Mouse (Mus musculus) small intestine, adult 2 months (tissue): ENCODE measurements around the gene Myh9. TPM values are rescaled to one million over a fixed set of nuclear protein-coding genes. Genes with fewer than 3 reads are reported as not detected.

Experiments
- H3K27ac ChIP-seq: fragments of 200-500 bp; 2 replicates; pipeline ENCODE4 v1.5.1; 2012; ENCODE audit warnings: low read depth, low read length, control low read depth, inconsistent platforms; ENCODE audit not compliant: insufficient read depth
- H3K27me3 ChIP-seq: fragments of 200-500 bp; 2 replicates; pipeline ENCODE4 v1.6.1; 2012; ENCODE audit warnings: mild to moderate bottlenecking, moderate library complexity, low read length, inconsistent platforms; ENCODE audit not compliant: control insufficient read depth, insufficient read depth
- H3K36me3 ChIP-seq: fragments of 200-500 bp; 2 replicates; pipeline ENCODE4 v1.6.1; 2012; ENCODE audit warnings: mild to moderate bottlenecking, low read length, control low read depth, inconsistent platforms; ENCODE audit not compliant: control insufficient read depth, insufficient read depth
- H3K4me1 ChIP-seq: fragments of 200-500 bp; 2 replicates; pipeline ENCODE4 v1.6.1; 2012; ENCODE audit warnings: low read length, inconsistent platforms, mixed read lengths; ENCODE audit not compliant: control insufficient read depth, insufficient read depth, insufficient read length
- H3K4me3 ChIP-seq: fragments of 200-500 bp; 2 replicates; pipeline ENCODE4 v1.5.1; 2012; ENCODE audit warnings: low read depth, mild to moderate bottlenecking, control low read depth, inconsistent platforms, low read length, moderate library complexity
- CTCF ChIP-seq: fragments of 200-500 bp; IDR thresholded peaks from 2 replicates; pipeline ENCODE4 v1.5.1; 2012; ENCODE audit warnings: low read depth, mild to moderate bottlenecking, control low read depth, inconsistent platforms, low read length, moderate library complexity, mixed read lengths; ENCODE audit not compliant: insufficient replicate concordance, insufficient read length; ENCODE audit errors: extremely low read depth
- POLR2A ChIP-seq: fragments of 200-500 bp; IDR thresholded peaks from 2 replicates; pipeline ENCODE4 v1.6.1; 2012; ENCODE audit warnings: low read depth, mild to moderate bottlenecking, control low read depth, inconsistent platforms, low read length, moderate library complexity
- WGBS: fragments of 180-500 bp; shearing (Covaris S2); methylation state at CpG from one replicate; pipeline ENCODE4 v1.1.7; 2018; 5-methylcytosine and 5-hydroxymethylcytosine counted together
- polyA plus RNA-seq: library from polyadenylated mRNA; depleted of rRNA; stranded (reverse); fragments of >200 nt; gene quantifications from 2 replicates; pipeline ENCODE4 v1.2.3, GENCODE M21; 2012

Gene Myh9
- polyA plus RNA-seq, 1 experiment, result 89.4 TPM

DNA sequence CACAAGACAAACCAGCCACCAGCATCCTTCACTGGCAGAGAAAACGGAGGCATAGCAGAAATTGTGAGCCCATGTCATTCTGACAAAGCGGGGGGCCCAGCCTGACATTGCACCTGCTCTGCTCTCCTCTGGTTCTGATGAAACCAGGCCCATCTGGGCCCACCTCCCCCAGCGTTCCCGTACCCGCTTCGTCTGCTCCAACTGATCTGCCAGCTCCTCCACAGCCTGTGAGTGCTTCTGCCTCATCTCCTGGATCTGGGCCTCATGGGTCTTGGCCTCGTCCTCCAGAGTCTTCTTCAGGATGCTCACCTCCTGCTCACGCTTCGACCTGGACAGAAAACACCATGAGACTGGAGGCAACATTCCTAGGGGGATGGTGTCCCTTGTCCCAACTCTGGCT is 71.0 kb downstream of the Myh9 start:
- Histone ChIP-seq H3K4me3 (no peak overlapping the region), H3K4me1 (no peaks in the 10 kb centered on the region; the same call in 1 of the 2 replicates), H3K27me3 (no peaks in the 10 kb centered on the region), H3K36me3 (peaks cover 97% of the 10 kb centered on the region), H3K27ac (no peak overlapping the region)
- TF ChIP-seq CTCF (no peak), POLR2A (no peak)
- WGBS, result 95% methylated on average over 9 of the region's 9 CpGs

DNA sequence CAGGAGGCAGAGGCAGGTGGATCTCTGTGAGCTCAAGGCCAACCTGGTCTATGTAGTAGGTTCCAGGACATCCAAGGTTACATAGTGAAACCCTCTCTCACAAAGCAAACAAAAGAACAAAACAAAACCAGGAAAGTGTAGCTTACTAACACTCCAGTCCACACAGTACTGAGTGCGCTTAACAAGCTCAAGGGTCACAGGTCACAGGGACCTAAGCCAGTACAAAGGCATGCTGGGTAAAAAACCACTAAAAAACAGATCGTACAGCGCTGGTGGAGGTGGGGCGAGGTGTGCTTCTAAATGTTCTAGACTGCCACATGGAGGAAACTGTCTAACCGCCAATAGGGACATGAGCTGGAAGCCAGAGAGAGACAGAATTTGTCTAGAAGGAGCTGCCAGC is 71.6 kb downstream of the Myh9 start:
- 81% methylated on average over 5 of the region's 5 CpGs for WGBS
- no peaks in the 10 kb centered on the region for H3K27me3 ChIP-seq
- H3K4me3 ChIP-seq, result no peak overlapping the region

DNA sequence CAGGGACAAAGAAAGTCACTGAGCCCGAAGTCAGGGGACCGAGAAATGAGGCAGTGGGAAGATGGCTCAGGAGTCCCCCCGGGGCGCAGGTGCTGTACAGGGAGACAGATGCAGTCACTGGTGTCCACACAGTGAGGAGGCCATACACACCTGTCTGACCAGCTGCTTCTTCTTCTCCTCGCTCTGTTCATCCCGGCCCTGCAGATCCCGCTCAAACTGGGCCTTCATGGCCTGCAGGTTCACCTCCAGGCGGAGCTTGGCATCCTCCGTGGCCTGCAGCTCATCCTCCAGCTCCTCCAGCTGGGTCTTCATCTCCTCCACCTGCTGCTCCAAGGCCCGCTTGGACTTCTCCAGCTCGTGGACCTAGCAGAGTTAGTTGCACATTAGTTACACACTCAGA is 75.0 kb downstream of the Myh9 start:
- Histone ChIP-seq H3K4me3 (no peak overlapping the region), H3K27ac (no peak overlapping the region), H3K27me3 (no peaks in the 10 kb centered on the region), H3K36me3 (peaks cover 99% of the 10 kb centered on the region), H3K4me1 (no peaks in the 10 kb centered on the region)
- 89% methylated on average over 11 of the region's 11 CpGs for WGBS
- no peak for TF ChIP-seq POLR2A
- no peak for TF ChIP-seq CTCF

More for the DNA sequence above, 71.6 kb downstream of the Myh9 start:
- no peak for TF ChIP-seq CTCF
- no peak for TF ChIP-seq POLR2A
- no peak overlapping the region for H3K27ac ChIP-seq
- H3K4me1 ChIP-seq, result no peaks in the 10 kb centered on the region; the same call in 1 of the 2 replicates
- H3K36me3 ChIP-seq, result peaks cover 97% of the 10 kb centered on the region

DNA sequence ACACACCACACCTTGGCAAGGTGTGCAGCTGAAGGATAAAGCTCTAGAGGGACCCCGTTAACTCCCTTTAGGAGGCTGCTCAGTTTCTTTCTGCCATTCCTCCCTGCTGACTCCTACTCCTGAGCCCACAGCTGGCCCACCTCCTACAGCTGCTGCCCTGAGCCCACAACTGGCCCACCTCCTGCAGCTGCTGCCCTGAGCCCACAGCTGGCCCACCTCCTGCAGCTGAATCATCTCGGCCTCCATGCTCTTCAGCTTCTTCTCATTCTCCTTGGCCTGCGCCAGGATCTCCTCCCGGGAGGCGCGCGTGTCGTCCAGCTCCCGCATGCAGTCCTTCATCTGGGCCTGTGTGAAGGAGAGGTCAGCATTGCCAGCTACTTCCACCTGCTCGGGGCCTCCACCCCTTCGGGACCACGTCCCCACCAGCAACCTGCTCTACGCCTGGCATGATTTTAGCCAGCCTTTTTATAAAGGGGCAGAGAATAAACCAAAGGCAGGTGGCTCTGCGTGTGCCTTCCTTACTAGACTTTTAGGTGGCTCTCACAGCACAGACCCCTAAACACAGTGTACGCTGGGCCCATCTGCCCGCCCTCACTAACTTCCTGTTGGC is 76.4 kb downstream of the Myh9 start:
- no peak overlapping the region for H3K4me3 ChIP-seq
- peaks cover 99% of the 10 kb centered on the region for H3K36me3 ChIP-seq
- H3K4me1 ChIP-seq, result no peaks in the 10 kb centered on the region
- no peaks in the 10 kb centered on the region for H3K27me3 ChIP-seq
- TF ChIP-seq CTCF (no peak), POLR2A (no peak)
- no peak overlapping the region for H3K27ac ChIP-seq
- WGBS, result 89% methylated on average over 16 of the region's 16 CpGs

DNA sequence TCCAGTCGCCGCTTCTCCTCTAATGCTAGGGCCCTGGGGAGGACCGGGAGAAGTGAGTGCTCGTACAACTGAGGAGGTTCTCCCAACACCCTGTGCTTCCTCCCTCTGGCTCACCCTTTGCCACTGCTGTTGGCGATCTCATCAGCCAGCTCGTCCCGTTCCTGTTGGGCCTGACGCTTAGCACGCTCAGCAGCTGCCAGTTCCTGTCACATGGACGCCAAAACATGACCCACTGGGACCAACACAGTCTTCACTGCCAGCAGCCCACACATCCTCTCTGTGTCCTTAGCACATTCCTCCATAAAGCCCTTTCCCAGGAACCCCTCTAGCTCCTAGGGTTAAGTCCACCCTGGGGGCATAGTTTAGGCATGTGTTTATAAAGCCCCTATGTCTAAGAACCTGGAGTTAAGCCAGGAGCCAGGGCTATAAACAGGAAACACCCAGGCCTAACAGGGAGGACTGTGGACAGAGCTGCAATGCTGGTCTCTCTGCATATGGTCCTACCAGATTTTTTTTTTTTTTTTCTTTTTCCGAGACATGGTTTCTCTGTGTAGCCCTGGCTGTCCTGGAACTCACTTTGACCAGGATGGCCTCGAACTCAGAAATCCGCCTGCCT is 77.5 kb downstream of the Myh9 start:
- Histone ChIP-seq H3K27ac (peak overlapping the region; percentile 31), H3K36me3 (peaks cover 96% of the 10 kb centered on the region), H3K4me3 (no peak overlapping the region), H3K27me3 (no peaks in the 10 kb centered on the region), H3K4me1 (no peaks in the 10 kb centered on the region)
- no peak for TF ChIP-seq POLR2A
- TF ChIP-seq CTCF, result no peak
- 73% methylated on average over 13 of the region's 13 CpGs for WGBS

DNA sequence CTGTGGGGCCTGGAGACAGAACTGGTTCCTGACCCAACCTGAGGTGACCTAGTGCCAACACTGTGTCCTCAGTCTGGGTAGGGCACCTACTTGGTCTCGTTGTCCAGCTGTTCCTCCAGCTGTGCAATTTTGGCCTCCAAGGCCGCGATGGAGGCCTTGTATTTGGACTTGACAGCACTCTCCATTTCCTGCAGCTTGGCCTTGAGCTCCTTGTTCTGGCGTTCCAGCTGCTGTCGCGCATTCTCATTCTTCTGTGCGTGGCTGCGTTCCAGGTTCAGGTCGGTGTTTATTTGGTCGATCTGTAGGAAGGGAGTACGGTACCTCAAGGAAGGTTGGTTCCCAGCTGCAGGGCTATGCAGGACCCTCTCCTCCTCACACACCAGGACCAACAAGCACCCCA is 78.3 kb downstream of the Myh9 start:
- TF ChIP-seq POLR2A (no peak), CTCF (no peak)
- Histone ChIP-seq H3K4me3 (no peak overlapping the region), H3K27ac (peak overlapping the region; percentile 31; the same call in 1 of the 2 replicates), H3K36me3 (peaks cover 90% of the 10 kb centered on the region), H3K27me3 (no peaks in the 10 kb centered on the region), H3K4me1 (no peaks in the 10 kb centered on the region)
- WGBS, result 67% methylated on average over 11 of the region's 11 CpGs

DNA sequence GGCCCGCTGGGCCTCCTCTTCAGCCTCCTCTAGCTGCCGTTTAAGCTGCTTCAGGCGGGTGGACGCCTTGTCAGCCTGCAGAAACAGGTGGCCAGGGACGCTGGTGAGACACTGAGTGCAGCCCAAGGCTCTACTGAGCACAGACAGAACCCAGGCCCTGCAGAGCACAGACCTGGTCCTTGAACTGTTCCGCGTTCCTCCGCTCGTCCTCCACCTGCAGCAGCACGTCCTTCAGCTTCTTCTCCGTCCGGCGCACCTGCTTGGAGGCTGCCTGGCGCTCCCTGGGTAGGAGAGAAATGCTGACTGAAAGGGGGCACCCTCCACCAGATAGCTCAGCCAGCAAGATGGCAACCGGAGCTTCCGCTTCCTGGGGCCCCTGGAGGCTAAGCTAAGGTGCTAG is 78.9 kb downstream of the Myh9 start:
- Histone ChIP-seq H3K27ac (no peak overlapping the region), H3K36me3 (peaks cover 83% of the 10 kb centered on the region), H3K4me1 (no peaks in the 10 kb centered on the region), H3K27me3 (no peaks in the 10 kb centered on the region), H3K4me3 (no peak overlapping the region)
- 91% methylated on average over 16 of the region's 16 CpGs for WGBS
- TF ChIP-seq POLR2A (no peak), CTCF (no peak)
